Mouse (Mus musculus) B cell, adult 67 days (primary cell): ENCODE data around the gene Adh1. TPM values are rescaled to one million over a fixed set of nuclear protein-coding genes. Genes with fewer than 3 reads are reported as not detected.

Source experiments
- total RNA-seq, 2 experiments: library from RNA; stranded (reverse); gene quantifications; 4 replicates each; pipeline ENCODE4 v1.2.4; 2023

Adh1 gene
- not detected for total RNA-seq

DNA sequence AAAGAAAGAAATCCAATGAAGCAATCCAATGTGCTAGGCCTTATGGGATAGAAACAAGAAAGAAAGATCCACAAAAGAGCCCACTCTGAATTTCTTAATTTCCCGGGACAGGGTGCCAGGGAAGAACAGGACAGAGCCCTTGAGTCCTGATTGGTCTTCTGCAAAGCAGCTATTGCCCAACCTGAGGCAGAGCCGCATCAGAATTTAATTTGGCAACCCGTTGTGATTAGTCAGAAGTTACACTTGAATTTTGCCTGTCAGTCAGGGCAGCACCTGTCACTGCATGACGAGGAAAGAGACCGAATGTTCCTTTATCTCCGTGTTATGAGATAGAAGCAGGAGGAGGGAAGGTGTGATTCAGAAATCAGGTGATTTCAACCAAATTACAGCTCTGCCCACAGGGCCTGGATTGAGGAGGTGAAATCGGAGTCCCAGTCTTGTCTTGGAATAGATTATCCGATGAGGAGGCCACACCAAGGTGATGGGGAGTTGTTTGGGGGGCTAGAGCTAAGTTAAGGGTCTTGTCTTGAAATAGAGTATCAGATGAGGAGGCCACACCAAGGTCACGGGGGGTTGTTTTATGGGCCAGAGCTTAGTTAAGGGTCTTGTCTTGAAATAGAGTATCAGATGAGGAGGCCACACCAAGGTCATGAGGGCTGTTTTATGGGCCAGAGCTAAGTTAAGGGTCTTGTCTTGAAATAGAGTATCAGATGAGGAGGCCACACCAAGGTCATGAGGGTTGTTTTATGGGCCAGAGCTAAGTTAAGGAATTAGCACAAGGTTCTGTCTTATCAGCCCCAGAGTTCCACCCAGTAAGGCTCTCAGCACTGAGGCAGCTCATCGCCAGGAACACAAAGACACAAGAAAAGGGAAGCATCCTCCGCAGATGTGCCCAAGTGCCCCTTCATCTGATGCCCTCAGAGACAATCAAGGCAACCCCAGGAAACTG is at the start of gene Adh1:
Adh1 (plus strand) TSS at position 271 of the 949 bp plus-strand sequence.

DNA sequence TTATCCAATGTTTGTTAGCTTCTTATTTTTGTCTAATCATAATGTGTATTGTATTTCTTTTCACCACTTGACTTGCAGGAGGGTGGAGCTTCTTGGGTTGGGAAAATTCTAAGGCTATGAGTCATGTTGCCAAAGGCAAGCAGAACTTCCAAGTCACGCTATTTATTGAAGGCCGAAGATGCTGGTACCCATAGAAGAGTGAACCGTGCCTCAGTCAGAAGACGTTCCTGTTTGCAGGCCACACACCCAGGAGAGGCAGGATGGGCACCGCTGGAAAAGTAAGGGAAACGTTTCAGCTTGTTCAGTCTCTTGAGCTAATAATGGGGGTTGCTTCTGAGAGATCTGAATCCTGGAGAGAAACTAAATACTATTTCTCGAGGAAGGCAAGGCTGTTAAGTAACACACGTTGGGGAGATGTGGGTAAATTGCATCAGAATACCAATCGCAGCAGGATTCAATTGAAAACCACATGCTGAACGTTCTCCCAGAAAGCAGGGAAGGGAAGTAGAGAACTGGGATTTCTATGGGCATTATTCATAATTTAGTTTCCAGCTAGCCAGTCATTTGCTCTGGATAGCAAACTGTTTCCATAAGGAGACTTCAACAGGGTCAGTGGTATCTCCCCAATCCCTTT is 43.0 kb upstream of the Adh1 start, which contains the start of gene Adh7:
Adh7 (plus strand) TSS at position 130 of the 634 bp plus-strand sequence.

DNA sequence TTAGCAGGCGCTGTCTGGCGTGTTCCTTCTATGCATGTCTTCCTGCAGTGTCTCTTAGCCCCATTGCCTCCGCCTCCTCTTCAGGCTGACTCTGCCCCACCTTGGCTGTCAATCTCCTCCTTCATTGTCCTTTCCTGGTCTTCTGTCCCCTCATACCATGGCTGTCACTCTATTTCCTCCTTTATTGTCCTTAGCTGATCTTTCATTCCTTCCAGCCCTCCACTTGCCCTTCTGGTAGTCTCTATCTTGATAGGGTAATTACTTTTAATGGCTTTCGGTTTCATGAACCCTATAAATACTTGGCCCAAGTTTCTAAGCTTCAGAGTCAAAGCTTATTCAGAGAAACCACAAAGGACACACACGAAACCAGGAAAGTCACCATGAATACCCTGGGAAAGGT is 52.2 kb downstream of the Adh1 start, which contains the start of gene Adh6a:
Adh6a (plus strand) TSS at position 322 of the 400 bp plus-strand sequence.

Other genes starting within 250 kb of the Adh1 start
- not detected for gene 1110002E22Rik, start 195.9 kb upstream of the Adh1 start, total RNA-seq
- not detected for gene Gm5105, start 193.6 kb upstream of the Adh1 start, total RNA-seq
- 1 to 10 TPM; 6.0 to 6.5 TPM for gene Trmt10a, start 117.5 kb upstream of the Adh1 start, total RNA-seq
- gene Mttp, start 116.0 kb upstream of the Adh1 start, total RNA-seq: 1 to 10 TPM; 1.2 to 2.5 TPM
- not detected for gene 4930579F01Rik, start 67.2 kb upstream of the Adh1 start, total RNA-seq
- not detected for gene Adh7, start 43.2 kb upstream of the Adh1 start, total RNA-seq
- not detected for gene Adh6a, start 52.3 kb downstream of the Adh1 start, total RNA-seq
- gene Adh6b, start 80.8 kb downstream of the Adh1 start, total RNA-seq: not detected
- gene Adh4, start 154.5 kb downstream of the Adh1 start, total RNA-seq: not detected
- 10 to 100 TPM; 59.9 to 72.0 TPM for gene Adh5, start 182.1 kb downstream of the Adh1 start, total RNA-seq
- 10 to 100 TPM; 49.0 to 49.1 TPM for gene Metap1, start 228.5 kb downstream of the Adh1 start, total RNA-seq